Mouse (Mus musculus) liver, adult 2 months (tissue): ENCODE measurements around the gene Kirrel3. TPM values are rescaled to one million over a fixed set of nuclear protein-coding genes. Genes with fewer than 3 reads are reported as not detected.

Source experiments
- DNase-seq: peaks from one replicate; pipeline ENCODE4 v3.0.0-alpha.2; 2011; ENCODE audit warnings: low read depth, low spot score; ENCODE audit errors: extremely low read depth
- H3K27ac ChIP-seq: fragments of 200-500 bp; replicated peaks from 2 replicates; pipeline ENCODE4 v1.5.1; 2012; ENCODE audit warnings: low read depth, mild to moderate bottlenecking, control low read depth, inconsistent platforms, low read length; ENCODE audit not compliant: insufficient read depth
- H3K27me3 ChIP-seq: fragments of 200-500 bp; 2 replicates; pipeline ENCODE4 v1.6.1; 2012; ENCODE audit warnings: mild to moderate bottlenecking, moderate library complexity, low read length, inconsistent platforms; ENCODE audit not compliant: control insufficient read depth, insufficient read depth
- H3K36me3 ChIP-seq: fragments of 200-500 bp; 2 replicates; pipeline ENCODE4 v1.6.1; 2012; ENCODE audit warnings: low read length, inconsistent platforms; ENCODE audit not compliant: control insufficient read depth, insufficient read depth
- H3K4me1 ChIP-seq: fragments of 200-500 bp; 2 replicates; pipeline ENCODE4 v1.6.1; 2011; ENCODE audit warnings: low read length; ENCODE audit not compliant: control insufficient read depth, insufficient read depth
- H3K4me3 ChIP-seq: fragments of 200-500 bp; 2 replicates; pipeline ENCODE4 v1.5.1; 2011; ENCODE audit warnings: low read depth, mild to moderate bottlenecking, control low read depth, low read length, moderate library complexity; ENCODE audit not compliant: insufficient read depth
- H3K79me2 ChIP-seq: fragments of 200-500 bp; 2 replicates; pipeline ENCODE4 v1.6.1; 2012; ENCODE audit warnings: inconsistent platforms, mild to moderate bottlenecking, low read length, moderate library complexity; ENCODE audit not compliant: control insufficient read depth, insufficient read depth
- H3K9ac ChIP-seq: fragments of 200-500 bp; 2 replicates; pipeline ENCODE4 v1.6.1; 2012; ENCODE audit warnings: low read depth, mild to moderate bottlenecking, control low read depth, inconsistent platforms, low read length
- CTCF ChIP-seq: fragments of 200-500 bp; IDR thresholded peaks from 2 replicates; pipeline ENCODE4 v1.5.1; 2011; ENCODE audit warnings: low read depth, low read length, control low read depth
- POLR2A ChIP-seq: fragments of 200-500 bp; IDR thresholded peaks from 2 replicates; pipeline ENCODE4 v1.6.1; 2011; ENCODE audit warnings: low read length, control low read depth; ENCODE audit not compliant: insufficient read depth; ENCODE audit errors: extremely low read depth
- WGBS: fragments of 180-500 bp; shearing (Covaris S2); methylation state at CpG from one replicate; pipeline ENCODE4 v1.1.7; 2018; 5-methylcytosine and 5-hydroxymethylcytosine counted together
- polyA plus RNA-seq: library from polyadenylated mRNA; depleted of rRNA; stranded (reverse); fragments of >200 nt; gene quantifications from 2 replicates; pipeline ENCODE4 v1.2.3, GENCODE M21; 2012
- total RNA-seq: library from RNA; depleted of rRNA; stranded (reverse); fragments of >200 nt; gene quantifications from 2 replicates; pipeline ENCODE4 v1.2.3, GENCODE M21; 2014

Kirrel3 gene
- total and polyA plus RNA-seq, 2 experiments, result 0.09 TPM; not detected in 1

DNA sequence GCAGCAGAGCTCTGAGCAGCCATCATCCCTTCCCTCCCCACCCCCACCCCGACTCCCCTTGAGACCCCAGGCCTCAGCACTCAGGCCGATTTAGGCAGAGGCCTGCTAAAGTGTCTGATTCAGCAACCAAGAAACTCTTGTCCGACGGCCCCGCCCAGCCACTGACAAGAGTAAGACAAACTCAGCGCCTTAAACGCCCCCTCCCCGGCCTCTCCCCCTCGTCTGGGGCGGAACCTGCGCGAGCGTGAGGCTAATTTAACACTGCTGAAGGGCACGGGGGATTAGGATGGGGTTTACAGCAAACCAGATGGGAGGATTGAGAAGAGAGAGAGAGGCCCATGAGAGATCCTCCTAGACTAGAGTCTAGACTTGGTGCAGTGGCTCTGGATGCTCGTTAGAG lies 558.8 kb downstream of the Kirrel3 start:
- Histone ChIP-seq H3K36me3 (peaks cover 28% of the 10 kb centered on the region), H3K4me1 (peaks cover 18% of the 10 kb centered on the region), H3K9ac (no peak overlapping the region), H3K4me3 (no peak overlapping the region), H3K27ac (peak overlapping the region; percentile 29; the same call in 1 of the 2 replicates), H3K79me2 (no peaks in the 10 kb centered on the region), H3K27me3 (no peaks in the 10 kb centered on the region)
- TF ChIP-seq CTCF (no peak), POLR2A (no peak)
- DNase-seq, result no peak
- WGBS, result 73% methylated on average over 15 of the region's 15 CpGs

GRCm38 (mm10) chr9:35045031-35045531 lies 559.4 kb downstream of the Kirrel3 start:
- DNase-seq, result peak; percentile 76

GRCm38 (mm10) chr9:35045756-35046155 lies 560.1 kb downstream of the Kirrel3 start:
- H3K36me3 ChIP-seq, result peaks cover 39% of the 10 kb centered on the region
- no peaks in the 10 kb centered on the region for H3K79me2 ChIP-seq
- no peak overlapping the region for H3K4me3 ChIP-seq
- no peak overlapping the region for H3K9ac ChIP-seq
- peaks cover 13% of the 10 kb centered on the region for H3K4me1 ChIP-seq
- WGBS, result 67% methylated on average over 2 of the region's 2 CpGs
- H3K27me3 ChIP-seq, result no peaks in the 10 kb centered on the region
- no peak for TF ChIP-seq POLR2A
- no peak for TF ChIP-seq CTCF
- DNase-seq, result peak; percentile 50
- H3K27ac ChIP-seq, result peak overlapping the region; percentile 32; the same call in 1 of the 2 replicates

More at GRCm38 (mm10) chr9:35045031-35045531, 559.4 kb downstream of the Kirrel3 start:
- no peak overlapping the region for H3K4me3 ChIP-seq
- no peaks in the 10 kb centered on the region for H3K27me3 ChIP-seq
- H3K9ac ChIP-seq, result no peak overlapping the region
- WGBS, result 15% methylated on average over 11 of the region's 11 CpGs
- TF ChIP-seq POLR2A (no peak), CTCF (no peak)
- no peaks in the 10 kb centered on the region for H3K79me2 ChIP-seq
- peaks cover 34% of the 10 kb centered on the region for H3K36me3 ChIP-seq
- H3K27ac ChIP-seq, result peak overlapping the region; percentile 32; the same call in 1 of the 2 replicates
- peaks cover 13% of the 10 kb centered on the region for H3K4me1 ChIP-seq

DNA sequence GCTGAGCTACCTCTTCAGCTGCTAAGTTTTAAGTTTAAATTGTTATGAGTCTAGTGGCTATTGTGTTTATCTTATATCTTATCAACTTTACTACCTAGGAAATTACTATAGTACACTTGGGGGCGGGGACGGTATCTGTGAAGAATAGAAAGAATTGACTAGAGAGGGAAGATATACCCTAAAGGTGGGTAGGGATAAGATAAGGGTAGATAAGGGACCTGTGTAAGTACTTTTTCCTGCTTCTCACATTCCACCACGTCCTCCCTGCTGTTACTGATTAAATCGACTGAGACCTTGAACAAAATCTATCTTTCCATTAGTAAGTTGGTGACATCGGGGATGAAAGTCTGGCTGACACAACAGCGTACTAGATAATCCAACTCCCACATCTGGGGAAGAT lies 562.8 kb downstream of the Kirrel3 start:
- WGBS, result 58% methylated on average over 6 of the region's 6 CpGs
- no peaks in the 10 kb centered on the region for H3K27me3 ChIP-seq
- H3K27ac ChIP-seq, result no peak overlapping the region
- H3K4me3 ChIP-seq, result no peak overlapping the region
- TF ChIP-seq POLR2A (no peak), CTCF (no peak)
- no peak for DNase-seq
- H3K79me2 ChIP-seq, result no peaks in the 10 kb centered on the region
- peaks cover 11% of the 10 kb centered on the region for H3K4me1 ChIP-seq
- no peak overlapping the region for H3K9ac ChIP-seq
- peaks cover 64% of the 10 kb centered on the region for H3K36me3 ChIP-seq

DNA sequence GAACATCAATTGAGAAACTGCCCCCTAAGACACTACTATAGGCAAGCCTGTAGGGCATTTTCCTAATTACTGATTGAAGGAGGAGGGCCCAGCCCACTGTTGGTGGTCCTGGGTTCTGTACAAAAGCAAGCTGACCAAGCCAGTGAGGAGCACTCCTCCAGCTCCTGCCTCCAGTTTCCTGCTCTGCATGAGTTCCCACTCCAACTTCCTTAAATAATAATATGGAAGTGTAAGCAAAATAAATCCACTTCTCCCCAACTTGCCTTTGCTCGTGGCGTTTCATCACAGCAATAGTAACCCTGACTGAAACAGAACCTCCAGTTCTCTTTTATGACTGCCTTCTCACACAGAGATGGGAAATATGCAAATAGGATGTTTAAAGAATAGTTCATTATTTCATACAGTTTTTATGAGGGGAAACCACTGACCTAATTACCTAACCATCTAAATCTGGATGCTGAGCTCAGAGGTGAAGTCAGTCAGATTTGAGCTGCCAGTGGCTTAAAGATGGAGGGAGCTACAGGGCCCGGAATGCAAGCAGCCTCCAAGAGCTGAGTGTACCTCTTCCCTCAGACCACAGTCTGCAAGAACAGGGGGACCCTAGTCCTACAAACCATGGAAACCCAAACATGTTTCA lies 564.3 kb downstream of the Kirrel3 start:
- Histone ChIP-seq H3K4me3 (no peak overlapping the region), H3K4me1 (peaks cover 11% of the 10 kb centered on the region), H3K9ac (no peak overlapping the region), H3K36me3 (peaks cover 79% of the 10 kb centered on the region), H3K27ac (no peak overlapping the region), H3K79me2 (0 out of 2 replicates have a peak, but pooled peaks cover under 1% of the 10 kb centered on the region), H3K27me3 (no peaks in the 10 kb centered on the region)
- no peak for TF ChIP-seq CTCF
- TF ChIP-seq POLR2A, result no peak
- 78% methylated on average over 3 of the region's 3 CpGs for WGBS
- no peak for DNase-seq
